Mouse (Mus musculus): Measurements from ENCODE around the gene Eef2kmt. TPM values are rescaled to one million over a fixed set of nuclear protein-coding genes. Genes with fewer than 3 reads are reported as not detected.

The Eef2kmt gene
- polyA plus RNA-seq, 1 experiment from 2014 or later: 26.4 TPM

DNA sequence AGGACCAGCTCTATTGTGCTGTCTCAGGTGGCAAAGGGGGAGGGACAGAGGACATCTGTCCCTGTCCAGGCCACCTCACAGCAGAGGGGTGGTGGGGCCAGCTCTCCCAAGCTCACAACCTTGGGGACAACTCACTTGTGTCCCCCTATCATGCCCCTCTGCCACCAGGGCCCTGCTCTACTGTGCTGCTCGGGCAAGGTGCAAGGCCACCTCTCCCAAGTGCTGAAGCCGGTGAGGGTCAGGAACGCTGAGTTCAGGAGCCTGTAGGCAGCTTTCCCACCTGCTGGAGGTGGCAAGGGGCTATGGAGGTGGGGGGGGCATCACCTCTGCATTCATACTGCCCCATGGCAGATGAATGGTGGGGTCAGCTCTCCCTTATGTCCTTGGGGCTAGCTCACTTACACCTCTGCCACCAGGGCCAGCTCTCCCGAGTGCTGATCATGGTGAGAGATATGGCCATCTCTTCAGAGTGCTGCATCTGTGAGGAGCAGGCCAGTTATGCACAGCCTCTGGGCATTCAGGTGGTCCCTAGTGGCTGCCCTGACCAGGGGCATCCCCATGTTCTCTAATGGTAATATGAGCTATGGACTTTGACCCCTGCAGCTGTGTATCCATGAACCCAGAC, 15.7 kb upstream of the Eef2kmt start:
- no peak overlapping the region for H3K9ac ChIP-seq (replicated peaks; ENCODE audit: low read depth)
- no peak overlapping the region for H3K4me3 ChIP-seq (ENCODE audit: low read depth, low read length)
- WGBS: 72% methylated on average over 4 of the region's 4 CpGs
- no peak for ATAC-seq
- H3K27ac ChIP-seq (ENCODE audit: low read length): no peak overlapping the region
- H3K4me1 ChIP-seq (ENCODE audit: insufficient read depth, low read depth, low read length): no peaks in the 10 kb centered on the region
- H3K4me2 ChIP-seq (replicated peaks; ENCODE audit: low read depth, low read length): no peak overlapping the region
- H3K27me3 ChIP-seq (replicated peaks; ENCODE audit: insufficient read depth, low read length): no peaks in the 10 kb centered on the region
- no peaks in the 10 kb centered on the region for H3K9me3 ChIP-seq (ENCODE audit: low read length)
- no peak for DNase-seq (ENCODE audit: low spot score)
- H3K36me3 ChIP-seq (ENCODE audit: insufficient read depth, low read length): no peaks in the 10 kb centered on the region
- TF ChIP-seq CTCF (IDR thresholded peaks at IDR 0.05) (no peak), EP300 (IDR thresholded peaks at IDR 0.05) (no peak)

DNA sequence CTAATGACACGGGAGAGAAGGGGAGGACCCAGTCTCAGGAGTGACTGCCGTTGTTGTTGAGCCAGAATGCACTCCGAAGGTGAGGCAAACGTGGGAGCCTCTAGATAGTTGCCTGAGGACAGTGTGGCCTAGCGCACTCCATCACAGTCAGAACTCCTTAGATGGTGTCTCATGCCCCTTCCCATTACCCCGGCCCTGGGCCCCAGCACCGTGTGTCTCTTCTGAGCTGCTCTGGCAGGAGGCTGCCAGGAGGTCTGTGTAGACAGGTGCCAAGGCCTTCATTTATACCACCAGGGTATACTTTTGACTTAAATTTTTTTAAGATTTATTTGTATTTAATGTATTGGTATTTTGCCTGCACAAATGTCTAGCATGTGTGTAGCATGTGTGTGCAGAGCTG, 8.1 kb upstream of the Eef2kmt start:
- Histone ChIP-seq H3K4me3 (ENCODE audit: low read depth, low read length) (no peak overlapping the region), H3K27me3 (replicated peaks; ENCODE audit: insufficient read depth, low read length) (no peaks in the 10 kb centered on the region), H3K4me2 (replicated peaks; ENCODE audit: low read depth, low read length) (no peak overlapping the region), H3K9ac (replicated peaks; ENCODE audit: low read depth) (no peak overlapping the region), H3K4me1 (ENCODE audit: insufficient read depth, low read depth, low read length) (no peaks in the 10 kb centered on the region), H3K9me3 (ENCODE audit: low read length) (no peaks in the 10 kb centered on the region), H3K36me3 (ENCODE audit: insufficient read depth, low read length) (no peaks in the 10 kb centered on the region), H3K27ac (ENCODE audit: low read length) (no peak overlapping the region)
- 81% methylated on average over 7 of the region's 7 CpGs for WGBS
- DNase-seq (ENCODE audit: low spot score): no peak
- ATAC-seq: no peak
- no peak for TF ChIP-seq CTCF (IDR thresholded peaks at IDR 0.05)
- TF ChIP-seq EP300 (IDR thresholded peaks at IDR 0.05): no peak

DNA sequence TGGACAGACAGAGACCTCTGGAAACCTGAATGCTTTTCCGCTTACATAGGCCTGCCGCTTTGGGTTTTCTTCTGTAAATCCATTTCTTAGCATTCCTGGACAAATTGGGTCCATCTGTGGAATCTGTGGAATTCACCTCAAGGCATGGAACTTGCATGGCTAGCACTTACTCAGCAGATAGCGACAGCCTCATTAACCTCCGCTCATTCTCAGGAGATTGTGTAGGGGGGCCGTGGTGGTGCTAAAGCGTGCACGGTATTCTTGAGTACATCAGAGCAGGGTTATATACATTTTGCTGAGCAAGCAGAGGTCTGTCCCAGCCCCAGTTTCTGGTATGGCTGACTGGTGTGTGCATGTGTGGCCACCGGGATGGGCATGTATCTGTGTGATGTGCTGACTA, 7.4 kb upstream of the Eef2kmt start:
- Histone ChIP-seq H3K27ac (ENCODE audit: low read length) (no peak overlapping the region), H3K4me2 (replicated peaks; ENCODE audit: low read depth, low read length) (no peak overlapping the region), H3K9ac (replicated peaks; ENCODE audit: low read depth) (no peak overlapping the region), H3K4me3 (ENCODE audit: low read depth, low read length) (no peak overlapping the region), H3K4me1 (ENCODE audit: insufficient read depth, low read depth, low read length) (no peaks in the 10 kb centered on the region), H3K36me3 (ENCODE audit: insufficient read depth, low read length) (no peaks in the 10 kb centered on the region), H3K27me3 (replicated peaks; ENCODE audit: insufficient read depth, low read length) (no peaks in the 10 kb centered on the region), H3K9me3 (ENCODE audit: low read length) (no peaks in the 10 kb centered on the region)
- DNase-seq (ENCODE audit: low spot score) (no peak), ATAC-seq (no peak)
- WGBS: 41% methylated on average over 8 of the region's 8 CpGs
- TF ChIP-seq EP300 (IDR thresholded peaks at IDR 0.05) (no peak), CTCF (IDR thresholded peaks at IDR 0.05) (no peak)

DNA sequence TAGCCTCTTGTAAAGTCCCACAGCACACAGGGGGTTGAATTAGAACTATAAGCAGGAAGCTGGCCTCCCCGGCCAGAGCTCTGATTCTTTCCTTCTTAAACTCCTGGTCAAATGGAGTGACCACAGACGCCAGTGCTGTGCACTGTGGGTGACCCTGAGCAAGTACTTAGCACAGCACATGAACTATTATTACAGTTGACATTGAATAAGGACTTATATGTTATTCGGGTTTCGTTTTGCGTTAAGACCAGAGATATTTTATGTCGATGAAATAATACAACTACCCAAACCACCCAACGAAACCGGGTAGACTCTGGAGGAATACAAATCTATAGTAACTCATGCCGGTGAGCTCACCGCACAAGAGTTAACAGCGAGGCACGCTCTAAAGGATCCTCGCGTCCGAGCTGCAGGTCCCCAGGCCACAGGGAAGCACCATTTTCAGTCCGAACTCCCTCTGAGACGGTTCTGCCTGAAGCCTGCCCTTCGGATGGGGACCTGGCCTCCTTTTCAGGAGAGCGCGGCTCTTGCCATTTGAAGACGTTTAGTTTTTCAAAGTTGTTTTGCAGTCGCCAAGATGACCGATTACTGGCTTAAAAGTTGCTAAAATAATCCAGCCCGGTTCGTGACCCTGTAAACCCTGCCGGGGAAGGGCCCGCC, 572 bp downstream of the Eef2kmt start:
- TF ChIP-seq EP300 (IDR thresholded peaks at IDR 0.05) (no peak), CTCF (IDR thresholded peaks at IDR 0.05) (no peak)

DNA sequence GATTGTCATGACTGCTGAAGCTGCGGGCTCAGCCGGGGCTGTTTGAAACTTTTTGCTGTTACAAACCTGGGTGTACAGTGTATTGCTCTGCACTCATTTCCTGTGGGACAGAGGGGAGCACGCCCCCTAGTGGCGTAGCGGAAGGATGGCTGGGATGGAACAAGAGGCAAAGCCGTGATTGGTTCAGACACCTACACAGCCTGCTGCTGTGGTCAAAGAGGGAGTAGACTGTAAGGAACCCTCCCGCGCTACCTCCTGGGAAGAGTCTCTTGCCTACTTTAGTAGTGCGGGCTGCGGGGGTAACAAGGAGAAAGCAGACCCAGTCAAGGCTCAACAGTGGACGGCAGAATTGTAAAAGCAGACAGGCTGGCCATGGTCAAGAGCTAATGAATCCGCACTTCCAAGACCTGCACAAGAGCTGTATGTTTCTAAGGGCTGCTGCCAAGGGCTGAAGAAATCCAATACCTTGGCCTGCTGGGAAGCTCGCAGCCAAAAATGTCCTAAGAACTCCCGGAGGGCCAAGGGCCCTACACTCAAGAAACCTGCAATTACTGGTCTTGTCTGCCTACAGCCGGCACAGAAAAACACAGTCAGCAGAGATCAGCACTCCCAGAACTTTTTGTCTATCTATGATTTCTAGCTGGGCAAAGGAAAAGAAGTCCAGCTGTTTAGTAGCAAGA, 1.3 kb downstream of the Eef2kmt start:
- H3K36me3 ChIP-seq (ENCODE audit: insufficient read depth, low read length): 0 out of 2 replicates have a peak, but pooled peaks cover 5% of the 10 kb centered on the region
- 3% methylated on average over 15 of the region's 15 CpGs for whole genome bisulfite sequencing
- H3K4me2 ChIP-seq (replicated peaks; ENCODE audit: low read depth, low read length): peak overlapping the region; percentile 91
- no peaks in the 10 kb centered on the region for H3K27me3 ChIP-seq (replicated peaks; ENCODE audit: insufficient read depth, low read length)
- peak; percentile 72 for ATAC-seq
- no peak overlapping the region for H3K9ac ChIP-seq (replicated peaks; ENCODE audit: low read depth)
- TF ChIP-seq CTCF (IDR thresholded peaks at IDR 0.05) (peak; percentile 99), EP300 (IDR thresholded peaks at IDR 0.05) (no peak)
- no peaks in the 10 kb centered on the region for H3K9me3 ChIP-seq (ENCODE audit: low read length)
- H3K27ac ChIP-seq (ENCODE audit: low read length): peak overlapping the region; percentile 66
- peak; percentile 96 for DNase-seq (ENCODE audit: low spot score)
- H3K4me3 ChIP-seq (ENCODE audit: low read depth, low read length): peak overlapping the region; percentile 73
- peaks cover 3% of the 10 kb centered on the region; the same call in 1 of the 2 replicates for H3K4me1 ChIP-seq (ENCODE audit: insufficient read depth, low read depth, low read length)

More for the DNA sequence above, 572 bp downstream of the Eef2kmt start:
- ATAC-seq (no peak), DNase-seq (ENCODE audit: low spot score) (peak; percentile 27)
- Histone ChIP-seq H3K9me3 (ENCODE audit: low read length) (no peaks in the 10 kb centered on the region), H3K9ac (replicated peaks; ENCODE audit: low read depth) (peak overlapping the region; percentile 34; the same call in 1 of the 2 replicates), H3K4me3 (ENCODE audit: low read depth, low read length) (peak overlapping the region; percentile 73), H3K36me3 (ENCODE audit: insufficient read depth, low read length) (no peaks in the 10 kb centered on the region), H3K27ac (ENCODE audit: low read length) (peak overlapping the region; percentile 66), H3K4me1 (ENCODE audit: insufficient read depth, low read depth, low read length) (peaks cover 3% of the 10 kb centered on the region; the same call in 1 of the 2 replicates), H3K4me2 (replicated peaks; ENCODE audit: low read depth, low read length) (peak overlapping the region; percentile 91), H3K27me3 (replicated peaks; ENCODE audit: insufficient read depth, low read length) (no peaks in the 10 kb centered on the region)
- WGBS: 1% methylated on average over 27 of the region's 27 CpGs

DNA sequence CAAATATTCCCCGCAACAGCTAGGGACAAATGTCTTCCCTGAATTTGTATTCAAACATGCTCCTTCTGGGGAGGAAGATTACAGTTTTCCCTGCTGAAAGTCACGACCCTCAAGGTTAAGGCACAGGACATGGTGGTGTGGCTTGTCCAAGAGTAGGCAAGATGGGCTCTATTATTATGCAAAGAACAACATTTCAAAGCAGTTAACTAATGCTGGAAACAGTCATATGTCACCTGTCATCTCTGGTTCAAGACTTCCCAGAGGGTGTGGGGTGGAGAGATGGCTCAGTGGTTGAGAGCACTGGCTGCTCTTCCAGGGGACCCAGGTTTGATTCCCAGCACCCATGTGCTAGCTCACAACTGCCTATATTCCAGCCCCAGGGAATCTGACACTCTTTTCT, 3.5 kb downstream of the Eef2kmt start:
- Histone ChIP-seq H3K9ac (replicated peaks; ENCODE audit: low read depth) (no peak overlapping the region), H3K36me3 (ENCODE audit: insufficient read depth, low read length) (peaks cover 13% of the 10 kb centered on the region; the same call in 1 of the 2 replicates), H3K4me3 (ENCODE audit: low read depth, low read length) (no peak overlapping the region), H3K4me1 (ENCODE audit: insufficient read depth, low read depth, low read length) (peaks cover 3% of the 10 kb centered on the region; the same call in 1 of the 2 replicates), H3K9me3 (ENCODE audit: low read length) (no peaks in the 10 kb centered on the region), H3K4me2 (replicated peaks; ENCODE audit: low read depth, low read length) (no peak overlapping the region), H3K27ac (ENCODE audit: low read length) (no peak overlapping the region), H3K27me3 (replicated peaks; ENCODE audit: insufficient read depth, low read length) (no peaks in the 10 kb centered on the region)
- WGBS: 78% methylated on average over 2 of the region's 2 CpGs
- TF ChIP-seq CTCF (IDR thresholded peaks at IDR 0.05): no peak
- TF ChIP-seq EP300 (IDR thresholded peaks at IDR 0.05): no peak
- ATAC-seq (no peak), DNase-seq (ENCODE audit: low spot score) (no peak)

Measured in lung, postnatal 0 days (tissue).